In the genomic region with DNA sequence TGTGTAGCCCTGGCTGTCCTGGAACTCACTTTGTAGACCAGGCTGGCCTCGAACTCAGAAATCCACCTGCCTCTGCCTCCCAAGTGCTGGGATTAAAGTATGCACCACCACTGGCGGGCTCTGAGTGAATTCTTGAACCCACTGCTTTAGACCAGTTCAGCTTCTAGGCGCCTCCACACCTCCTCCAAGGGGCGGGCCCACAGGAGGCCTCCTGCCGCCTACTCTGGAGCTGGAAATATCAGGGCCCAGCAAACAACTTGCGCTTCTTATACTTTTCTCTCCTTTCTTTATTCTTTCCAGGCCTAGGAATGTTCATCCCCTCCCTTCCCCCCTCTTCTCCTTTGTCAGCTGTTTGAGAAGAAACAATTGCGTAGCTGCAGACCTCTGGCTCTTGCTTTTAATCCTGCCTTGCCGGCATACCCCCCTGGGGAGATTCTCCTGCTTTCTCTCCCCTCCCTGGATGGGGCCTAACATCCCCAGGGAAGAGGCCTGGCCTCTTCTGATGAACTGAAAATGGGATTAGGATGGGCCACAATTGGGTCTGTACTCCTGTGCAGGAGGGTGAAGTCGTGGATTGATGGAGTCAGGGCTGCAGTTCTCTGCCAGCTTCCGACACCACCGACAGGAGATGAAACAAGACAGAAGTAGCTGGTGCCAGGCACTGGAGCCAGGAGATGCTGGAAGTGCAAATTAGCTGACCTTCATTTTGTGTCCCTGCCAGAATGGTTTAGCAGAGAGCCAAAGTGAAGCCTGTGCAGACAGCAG, we compare ENCODE assay signal across 9 mouse cellular contexts. TPM values are rescaled to one million over a fixed set of nuclear protein-coding genes. Genes with fewer than 3 reads are reported as not detected.
DNase-seq lines count a peak whose midpoint lies in the region; ATAC-seq lines count a peak whose summit lies in the region.
"Had no signal": no experiment of that assay in that cellular context is flagged by ENCODE, and none has a peak within 500 bp of the region (broad histone marks: within the 10 kb centered on the region; RNA-seq: fewer than 3 reads in every experiment).

No protein-coding gene starts in this region.

- H3K9me3 ChIP-seq in embryonic facial prominence, embryonic 11.5 days (replicated peaks; ENCODE audit: control insufficient read depth, low read length): no peaks in the 10 kb centered on the region
- H3K9me3 ChIP-seq in hindbrain, embryonic 15.5 days: no peaks in the 10 kb centered on the region
- H3K9me3 ChIP-seq: liver, embryonic 13.5 days had no signal

- no peak overlapping the region for H3K9ac ChIP-seq in embryonic facial prominence, embryonic 11.5 days (replicated peaks; ENCODE audit: low read length)
- no peak overlapping the region for H3K9ac ChIP-seq in hindbrain, embryonic 15.5 days
- H3K9ac ChIP-seq: liver, embryonic 13.5 days had no signal

- peak; percentile 27 for DNase-seq in embryo, embryonic 10.5 days (ENCODE audit: low spot score)
- DNase-seq in embryo, embryonic 9.5 days (ENCODE audit: extremely low spot score): no peak
- peak; percentile 85 for DNase-seq in ES-CJ7 (ENCODE audit: low read depth, low spot score)
- peak; percentile 32 for DNase-seq in embryonic facial prominence, embryonic 11.5 days (ENCODE audit: low spot score)
- DNase-seq in right cerebral cortex, postnatal 4 days: no peak
- DNase-seq in ovary, postnatal 10 days (ENCODE audit: low spot score): no peak
- DNase-seq: liver, embryonic 13.5 days had no signal

- H3K27ac ChIP-seq in embryonic facial prominence, embryonic 11.5 days (replicated peaks; ENCODE audit: low read depth, low read length): no peak overlapping the region
- H3K27ac ChIP-seq in hindbrain, embryonic 15.5 days (replicated peaks): peak overlapping the region; percentile 49
- H3K27ac ChIP-seq: liver, embryonic 13.5 days had no signal

- H3K4me3 ChIP-seq in embryonic facial prominence, embryonic 11.5 days (ENCODE audit: low read depth, low read length): no peak overlapping the region
- H3K4me3 ChIP-seq in hindbrain, embryonic 15.5 days: no peak overlapping the region
- H3K4me3 ChIP-seq: liver, embryonic 13.5 days had no signal

- no peaks in the 10 kb centered on the region for H3K27me3 ChIP-seq in embryonic facial prominence, embryonic 11.5 days (ENCODE audit: control insufficient read depth, insufficient read depth, low read length)
- no peaks in the 10 kb centered on the region for H3K27me3 ChIP-seq in hindbrain, embryonic 15.5 days
- H3K27me3 ChIP-seq: liver, embryonic 13.5 days had no signal

- 35% methylated on average over 11 of the region's 11 CpGs for WGBS in embryonic facial prominence, embryonic 11.5 days
- WGBS in hindbrain, embryonic 15.5 days: 27% methylated on average over 11 of the region's 11 CpGs

- ATAC-seq in embryonic facial prominence, embryonic 11.5 days (replicated peaks; ENCODE audit: insufficient number of reproducible peaks, low FRiP score, low TSS enrichment, low read depth): no peak
- ATAC-seq in hindbrain, embryonic 15.5 days (ENCODE audit: low FRiP score, low read depth): peak; percentile 74; the same call in 1 of the 2 replicates
- no peak for ATAC-seq in erythroblast, adult 5-6 weeks (replicated peaks; ENCODE audit: low FRiP score, poor library complexity, severe bottlenecking)

- H3K36me3 ChIP-seq in embryonic facial prominence, embryonic 11.5 days (replicated peaks; ENCODE audit: control insufficient read depth, insufficient read depth, low read depth, low read length): no peaks in the 10 kb centered on the region
- H3K36me3 ChIP-seq in hindbrain, embryonic 15.5 days: no peaks in the 10 kb centered on the region
- H3K36me3 ChIP-seq: liver, embryonic 13.5 days had no signal

- H3K4me1 ChIP-seq in embryonic facial prominence, embryonic 11.5 days (ENCODE audit: control insufficient read depth, insufficient read depth, low read length): no peaks in the 10 kb centered on the region
- H3K4me1 ChIP-seq in hindbrain, embryonic 15.5 days (replicated peaks): peaks cover 18% of the 10 kb centered on the region

- no peak overlapping the region for H3K4me2 ChIP-seq in embryonic facial prominence, embryonic 11.5 days (ENCODE audit: low read depth, low read length)
- H3K4me2 ChIP-seq in hindbrain, embryonic 15.5 days: no peak overlapping the region
- H3K4me2 ChIP-seq: liver, embryonic 13.5 days had no signal

RNA-seq across cellular contexts. Expression of a gene that starts 31.5 kb away (rescaled TPM):
- 6.7 and 8.0 TPM in 2 replicates for polyA plus RNA-seq in embryonic facial prominence, embryonic 11.5 days (2014; fragmentation: Nextera tagmentation; extraction: Ambion mirVana)
- 10.2 and 10.8 TPM in 2 replicates for polyA plus RNA-seq in hindbrain, embryonic 15.5 days (2015; fragmentation: Nextera tagmentation; extraction: Ambion mirVana)
- total RNA-seq in erythroblast, adult 5-6 weeks (2015; ENCODE audit: low replicate concordance): 16.1 and 16.7 TPM in 2 replicates
- 20.7 and 26.9 TPM in 2 replicates for total RNA-seq in erythroblast, adult 5-6 weeks (2017; ENCODE audit: low replicate concordance)

Comparison
In these comparisons a context has a peak if more than half of its experiments do, and no peak if none do; other contexts are left out.
1. DNase-seq: peak in embryo, embryonic 10.5 days (single experiment), ES-CJ7 (single experiment) and embryonic facial prominence, embryonic 11.5 days (single experiment); none in embryo, embryonic 9.5 days (single experiment), right cerebral cortex, postnatal 4 days (single experiment) and ovary, postnatal 10 days (single experiment).